Mouse (Mus musculus) cortical plate, adult 2 months (tissue): ENCODE measurements around the gene Spata1.

Experiments used
- CTCF ChIP-seq: fragments of 200-500 bp; IDR thresholded peaks from 2 replicates; pipeline ENCODE4 v1.5.1; 2011; ENCODE audit warnings: mild to moderate bottlenecking, control low read depth, low read length; ENCODE audit not compliant: insufficient read depth; ENCODE audit errors: extremely low read depth
- POLR2A ChIP-seq: fragments of 200-500 bp; IDR thresholded peaks from 2 replicates; pipeline ENCODE4 v1.6.1; 2011; ENCODE audit warnings: mild to moderate bottlenecking, low read length, control low read depth; ENCODE audit not compliant: insufficient read depth; ENCODE audit errors: extremely low read depth

DNA sequence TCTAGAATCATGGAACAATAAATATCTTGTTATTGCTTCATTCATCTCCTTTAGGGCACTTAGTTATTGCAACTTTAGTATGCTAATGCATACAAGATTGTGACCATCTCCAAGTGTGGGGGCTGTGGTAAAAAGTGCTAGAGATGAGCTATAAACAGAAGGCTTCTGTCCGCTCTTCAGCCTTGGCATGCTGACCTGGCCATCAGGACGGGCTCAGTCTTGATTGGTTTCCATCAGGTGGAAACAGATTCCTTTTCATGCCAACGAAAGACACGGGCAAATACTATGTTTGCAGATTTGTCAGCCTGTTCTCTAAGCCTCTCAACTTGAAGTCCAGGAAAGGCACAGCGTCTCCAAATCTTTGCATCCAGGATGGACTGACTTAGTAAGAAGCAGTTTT lies 52.4 kb downstream of the Spata1 start:
- TF ChIP-seq CTCF: no peak
- no peak for TF ChIP-seq POLR2A
